Mouse (Mus musculus) adrenal gland, adult 18-20 months (tissue): ENCODE data around the gene Tlk1. TPM values are rescaled to one million over a fixed set of nuclear protein-coding genes. Genes with fewer than 3 reads are reported as not detected.

ENCODE experiments used
- DNase-seq, 2 experiments: peaks; one replicate each; pipeline ENCODE4 v3.0.0; 2021 to 2022; ENCODE audit warnings: low spot score in 2 of 2
- total RNA-seq, 2 experiments: library from RNA; stranded (reverse); gene quantifications; 1 replicate in 1 of 2; 2 replicates in 1 of 2; pipeline ENCODE4 v1.2.3; 2021

Tlk1 gene
- total RNA-seq, 2 experiments from 2014 or later, result 37.6 to 52.5 TPM

DNA sequence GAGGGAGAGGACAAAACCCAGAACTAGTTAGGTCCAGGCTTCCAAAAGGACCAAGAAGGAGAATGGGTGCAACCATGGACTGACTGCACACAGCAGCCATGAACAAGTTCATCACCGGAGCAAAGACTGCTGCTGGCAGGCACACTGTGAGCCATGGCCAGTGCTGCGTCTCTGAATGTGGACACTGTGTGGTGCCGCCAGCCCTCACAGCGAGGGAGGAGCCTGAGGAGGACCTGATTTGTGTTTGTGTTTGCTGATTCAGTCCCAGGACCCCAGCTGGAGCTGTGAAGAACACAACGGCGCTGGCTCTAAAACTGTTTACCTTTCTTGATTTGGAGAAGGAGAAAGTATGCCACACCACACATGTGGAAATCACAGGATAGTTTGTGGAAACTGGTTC, 22.9 kb downstream of the Tlk1 start:
- DNase-seq, result no peak

DNA sequence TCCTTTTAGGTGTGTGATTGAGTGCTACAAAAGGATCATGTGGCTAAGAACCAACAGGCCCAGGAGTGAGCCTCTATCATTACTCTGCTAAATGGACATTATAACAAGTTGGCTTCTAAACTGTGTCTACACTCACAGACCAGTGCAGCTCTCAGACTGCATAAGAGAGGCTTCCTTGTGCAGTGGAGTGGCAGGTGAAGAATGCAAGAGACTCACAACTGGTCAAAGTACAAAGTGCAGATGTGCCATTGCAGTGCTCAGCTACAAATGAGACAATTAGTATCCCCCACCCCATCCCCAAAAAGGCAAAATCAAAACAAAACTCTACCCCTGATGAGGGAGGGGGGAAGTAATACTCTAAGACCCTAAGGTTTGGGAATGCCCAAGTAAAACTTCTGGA, 24.0 kb downstream of the Tlk1 start:
- no peak for DNase-seq

DNA sequence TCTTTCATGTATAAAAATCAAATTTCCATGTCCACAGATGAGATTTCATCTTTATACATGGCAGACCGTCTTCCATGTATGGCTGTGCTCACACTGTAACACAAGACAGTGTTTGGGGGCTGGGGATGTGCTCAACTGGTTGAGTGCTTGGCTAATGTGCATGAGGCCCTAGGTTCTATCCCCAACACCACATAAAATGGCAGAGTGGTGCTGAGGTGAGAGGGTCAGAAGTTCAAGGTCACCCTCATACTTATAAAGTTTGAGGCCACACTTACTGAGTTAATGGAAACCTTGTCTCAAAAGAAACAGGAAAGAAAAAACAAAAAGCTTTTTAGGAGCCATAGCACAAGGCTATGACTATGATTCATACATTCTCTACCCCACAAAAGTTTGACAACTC, 25.1 kb downstream of the Tlk1 start:
- no peak for DNase-seq

DNA sequence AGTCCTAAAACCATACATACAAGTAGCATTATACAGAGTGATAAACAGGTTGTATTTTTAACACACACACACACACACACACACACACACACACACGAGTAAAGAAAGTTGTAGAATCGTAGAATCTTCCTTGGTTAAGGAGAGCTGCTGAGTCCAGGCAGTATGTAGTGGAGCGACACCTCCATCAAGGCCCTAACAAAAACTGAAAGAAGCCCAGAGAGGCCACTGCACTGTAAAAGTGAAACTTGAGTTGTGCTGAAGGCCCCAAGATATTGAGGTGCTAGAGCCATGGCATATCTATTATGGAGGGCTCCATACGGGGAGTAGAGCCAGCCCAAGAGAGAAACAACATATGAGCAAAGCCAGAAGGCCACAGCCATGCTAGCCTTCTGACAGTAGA, 32.3 kb downstream of the Tlk1 start:
- no peak for DNase-seq

DNA sequence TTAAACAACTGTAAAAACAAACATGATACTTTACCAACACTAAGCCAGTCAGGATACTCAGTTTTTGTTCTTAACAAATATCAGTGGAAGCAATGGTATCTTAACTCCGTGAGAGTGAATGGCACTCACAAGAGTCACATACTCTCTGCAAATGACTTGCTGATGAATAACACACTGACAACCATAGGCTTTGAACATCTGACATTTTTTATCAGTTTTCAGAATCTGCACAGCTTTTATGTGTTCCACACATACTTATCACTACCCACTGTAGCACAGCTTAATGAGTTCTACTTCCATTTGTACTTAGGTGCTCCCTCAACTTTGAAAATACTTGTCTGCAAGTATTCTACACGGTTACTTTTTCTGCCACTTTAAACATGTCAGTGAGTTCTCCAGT, 35.3 kb downstream of the Tlk1 start:
- DNase-seq, result no peak

DNA sequence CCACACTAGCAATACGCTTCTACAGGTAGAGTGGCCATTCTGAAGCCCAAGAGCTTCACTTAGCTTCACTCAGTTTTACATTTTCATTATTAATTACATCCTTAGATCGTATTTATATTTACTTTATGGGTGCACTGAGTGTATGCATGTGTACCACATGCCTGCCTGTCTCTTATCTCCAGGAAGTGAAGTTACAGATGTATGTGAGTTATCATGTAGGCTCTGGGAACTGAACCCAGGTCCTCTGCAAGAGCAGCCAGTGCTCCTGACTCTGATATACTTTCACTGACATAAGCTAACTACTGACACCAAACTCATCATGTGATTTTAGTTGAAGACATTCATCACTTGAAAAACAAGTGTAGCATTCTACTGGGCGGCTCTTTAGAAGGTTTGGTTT, 36.2 kb downstream of the Tlk1 start:
- DNase-seq, result no peak

DNA sequence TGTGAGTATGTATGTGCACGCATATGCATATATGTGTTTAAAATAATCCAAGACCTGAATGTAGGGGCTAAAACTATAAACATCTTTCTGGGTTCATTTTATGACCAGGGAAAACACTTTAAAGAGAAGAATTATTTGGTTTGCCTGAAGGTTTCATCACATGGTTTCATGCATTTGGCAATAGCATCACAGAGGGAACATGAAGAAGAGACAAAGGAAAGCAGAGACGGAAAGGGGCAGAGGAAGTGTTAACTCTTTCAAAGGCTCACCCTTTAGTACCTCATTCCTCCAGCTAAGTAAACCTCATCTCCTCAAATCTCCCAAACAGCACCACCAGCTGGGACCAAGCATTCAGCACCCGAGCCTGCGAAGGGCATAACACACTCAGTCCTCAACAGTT, 41.1 kb downstream of the Tlk1 start:
- DNase-seq, result no peak

DNA sequence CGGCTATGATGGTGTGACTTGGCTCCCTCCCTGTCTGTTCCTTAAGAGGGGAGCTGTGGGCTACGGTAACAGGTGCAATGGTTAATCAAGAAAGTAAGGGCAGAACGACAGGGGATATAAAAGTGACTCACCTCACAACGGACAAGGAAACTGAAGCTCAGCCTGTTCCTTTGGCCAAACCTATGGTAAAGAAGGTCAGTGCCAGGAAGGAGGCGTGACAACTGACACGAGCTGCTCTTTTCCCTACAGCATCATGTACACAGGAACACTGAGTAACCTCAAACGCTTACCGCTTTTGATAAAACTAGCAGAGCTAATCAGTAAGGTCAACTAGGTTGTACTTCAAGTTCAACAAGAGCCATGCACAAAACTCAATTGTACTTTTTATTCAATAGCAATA, 42.0 kb downstream of the Tlk1 start:
- no peak for DNase-seq

DNA sequence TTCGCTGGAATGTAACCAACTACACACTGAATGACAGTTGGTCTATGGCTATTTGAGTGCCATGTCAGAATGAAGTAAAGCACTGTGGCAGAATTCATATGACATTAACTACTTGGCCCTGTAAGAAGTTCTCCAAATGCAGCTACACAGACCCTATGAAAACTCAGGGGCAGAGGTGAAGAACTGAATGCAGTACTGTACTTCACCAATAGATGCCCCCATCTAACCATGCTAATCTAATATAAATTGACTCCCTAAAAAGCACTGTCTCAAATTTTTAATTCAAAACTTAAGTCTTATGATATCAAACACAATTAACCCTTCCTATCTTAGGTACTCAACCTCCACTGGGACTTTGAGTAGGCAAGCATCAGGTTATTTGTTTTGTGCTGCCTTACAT, 45.9 kb downstream of the Tlk1 start:
- no peak for DNase-seq

DNA sequence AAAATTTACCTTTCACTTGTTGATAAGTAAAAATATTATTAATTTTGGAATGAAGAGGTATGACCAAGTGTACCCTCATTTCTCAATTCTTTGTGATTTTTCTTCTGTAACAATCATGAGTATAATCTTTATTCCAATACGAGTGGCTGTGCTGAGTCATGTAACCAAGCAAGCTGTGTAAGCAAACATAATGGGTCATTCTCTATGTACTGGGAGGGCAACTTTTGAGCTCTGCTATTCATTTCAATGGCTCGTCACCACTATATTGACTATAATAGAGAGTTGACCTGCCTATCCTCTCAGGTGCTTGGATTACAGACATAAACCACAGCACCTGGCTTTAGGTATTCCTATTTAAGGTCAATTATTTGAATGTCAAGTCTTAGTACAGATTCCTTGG, 48.8 kb downstream of the Tlk1 start:
- DNase-seq, result no peak

DNA sequence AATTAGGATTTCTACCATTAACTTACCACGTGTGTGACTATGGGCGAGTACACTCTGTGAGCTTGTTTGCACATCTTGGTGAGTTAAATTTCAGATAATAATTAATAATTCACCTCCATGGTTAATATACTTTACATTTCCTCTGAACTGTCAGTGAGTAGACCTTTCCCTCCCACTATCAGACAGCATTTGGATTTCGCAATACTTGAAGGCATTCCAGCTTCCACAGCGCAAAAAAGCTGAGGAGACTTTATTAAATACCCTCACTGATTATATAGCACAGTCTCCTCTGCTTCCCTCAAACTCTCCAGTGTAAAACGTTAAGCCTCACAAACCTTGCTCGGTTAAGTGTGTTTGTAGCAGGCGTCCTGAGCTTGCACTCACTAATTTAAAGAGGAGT, 60.8 kb downstream of the Tlk1 start:
- DNase-seq, result no peak

DNA sequence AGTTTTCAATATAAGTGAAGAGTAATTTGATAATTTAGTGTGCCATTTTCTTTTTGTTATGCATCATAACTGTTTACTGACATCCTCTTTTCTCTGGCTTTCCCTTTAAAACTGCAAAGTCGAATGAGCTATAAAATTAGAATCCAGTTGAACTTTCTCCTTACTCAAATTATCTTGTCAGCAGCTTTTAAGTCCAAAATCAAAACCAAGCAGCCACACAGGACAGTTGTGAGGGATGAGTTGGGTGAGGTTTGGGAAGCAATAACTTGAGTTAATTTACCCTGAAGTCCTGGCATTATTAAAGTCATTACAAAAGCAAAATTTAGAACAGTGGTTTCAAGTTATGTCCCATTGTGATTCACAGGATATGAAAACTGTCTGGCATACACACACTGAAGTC, 62.8 kb downstream of the Tlk1 start:
- DNase-seq, result no peak

DNA sequence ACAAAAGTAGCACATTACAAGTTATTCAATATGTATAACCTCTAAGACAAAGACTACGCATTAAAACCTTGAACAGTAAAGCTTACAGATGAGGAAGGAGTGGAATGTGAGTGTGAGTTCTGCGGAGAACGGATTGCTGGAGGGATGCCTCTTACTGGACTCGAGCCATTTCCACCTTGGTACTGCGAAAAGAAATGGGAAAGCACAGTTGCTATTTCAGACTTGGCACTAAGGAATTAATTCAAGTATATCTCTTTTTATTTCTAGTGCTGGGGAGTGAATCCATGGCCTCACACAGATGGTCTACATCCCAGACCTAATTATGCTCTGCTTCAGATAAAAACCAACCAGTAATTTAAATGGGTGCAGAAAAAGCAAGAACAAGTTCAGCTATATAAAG, 73.4 kb downstream of the Tlk1 start:
- DNase-seq, result no peak

DNA sequence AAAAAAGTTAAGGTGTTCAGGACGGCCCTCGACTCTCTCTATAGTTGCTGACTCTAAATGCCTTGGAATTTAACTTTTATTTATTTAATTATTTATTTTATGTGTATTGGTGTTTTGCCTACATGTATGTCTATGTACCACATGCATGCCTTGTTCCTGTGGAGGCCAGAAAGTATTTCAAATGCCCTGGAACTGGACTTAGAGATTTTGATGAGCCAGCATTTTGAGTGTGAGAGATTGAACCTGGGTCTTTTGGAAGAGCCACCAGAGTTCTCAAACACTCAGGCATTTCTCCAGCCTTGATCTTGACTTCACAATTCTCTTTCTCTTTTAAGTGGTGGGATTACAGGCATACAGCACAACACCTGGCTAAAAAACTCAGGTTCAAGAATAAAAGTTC, 73.9 kb downstream of the Tlk1 start:
- no peak for DNase-seq

DNA sequence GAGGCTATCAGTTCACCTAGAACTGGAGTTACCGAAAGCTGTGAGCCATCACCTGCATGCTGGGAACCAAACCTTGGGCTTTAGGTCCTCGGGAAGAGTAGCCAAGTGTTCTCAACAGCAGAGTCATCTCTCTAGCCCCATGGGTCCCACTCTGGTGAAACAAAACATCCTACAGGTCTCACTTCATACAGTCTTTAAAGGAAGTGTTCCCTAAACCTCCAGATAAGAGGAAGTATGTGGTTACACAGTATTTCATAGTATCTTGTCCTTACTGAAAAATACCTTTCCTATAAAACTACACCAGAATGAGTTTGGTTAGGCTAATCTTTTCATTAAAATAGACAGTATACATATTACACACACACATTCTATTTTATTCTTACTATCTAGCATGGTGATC, 82.9 kb downstream of the Tlk1 start:
- DNase-seq, result no peak

DNA sequence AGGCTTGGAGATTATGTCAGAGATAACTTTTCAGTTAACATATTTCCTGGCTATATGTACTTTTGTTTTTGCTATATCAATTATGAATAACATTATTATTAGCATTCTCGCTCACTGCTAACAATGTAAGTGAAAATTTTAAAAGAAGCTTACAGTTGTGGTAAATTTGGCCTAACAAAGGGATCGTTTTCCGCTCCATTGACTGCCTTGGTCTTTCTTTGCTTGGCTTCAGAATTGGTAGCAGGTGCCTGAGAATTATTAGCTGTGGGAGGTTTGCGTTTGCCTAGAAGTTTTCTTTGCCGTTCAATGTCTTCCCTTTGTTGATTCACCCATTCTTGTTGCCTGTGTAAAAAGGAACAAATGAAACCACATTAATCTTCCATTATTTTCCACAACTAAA, 83.6 kb downstream of the Tlk1 start:
- no peak for DNase-seq

DNA sequence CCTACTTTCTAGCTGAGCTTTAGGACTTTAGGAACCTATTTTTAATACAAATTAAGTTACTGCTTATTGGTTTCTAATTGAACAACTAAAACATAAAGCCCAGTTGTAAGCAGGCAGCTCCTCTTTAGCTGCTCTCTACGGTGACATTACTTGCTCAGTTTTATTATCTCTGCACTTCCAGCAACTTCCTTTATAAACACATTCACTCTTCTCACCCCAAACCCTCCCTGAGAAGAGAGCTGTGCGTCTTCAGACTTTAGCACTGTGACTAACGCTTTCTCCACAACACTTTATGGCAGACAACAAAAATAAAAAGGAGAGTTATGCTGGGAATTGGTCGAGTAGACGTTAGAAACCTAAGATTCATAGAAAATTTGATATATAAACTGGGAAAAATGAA, 89.5 kb downstream of the Tlk1 start:
- DNase-seq, result no peak

DNA sequence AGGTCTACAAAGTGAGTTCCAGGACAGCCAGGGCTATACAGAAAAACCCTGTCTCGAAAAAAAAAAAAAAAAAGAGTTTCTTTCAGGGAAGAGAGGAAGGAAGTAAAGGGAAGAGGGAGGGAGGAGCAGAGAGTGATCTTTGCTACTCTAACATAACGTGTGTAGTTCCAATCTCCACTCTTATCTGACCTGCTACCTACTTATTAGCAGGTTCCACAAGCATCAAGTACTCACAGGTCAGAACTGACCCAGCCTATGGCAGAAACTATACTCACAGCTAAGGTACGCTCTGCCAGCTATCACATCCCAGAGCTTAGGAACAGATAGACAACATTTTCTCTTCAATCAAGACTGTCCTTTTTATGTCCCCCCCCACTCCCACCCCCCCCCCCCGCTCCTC, 90.0 kb downstream of the Tlk1 start:
- DNase-seq, result no peak

DNA sequence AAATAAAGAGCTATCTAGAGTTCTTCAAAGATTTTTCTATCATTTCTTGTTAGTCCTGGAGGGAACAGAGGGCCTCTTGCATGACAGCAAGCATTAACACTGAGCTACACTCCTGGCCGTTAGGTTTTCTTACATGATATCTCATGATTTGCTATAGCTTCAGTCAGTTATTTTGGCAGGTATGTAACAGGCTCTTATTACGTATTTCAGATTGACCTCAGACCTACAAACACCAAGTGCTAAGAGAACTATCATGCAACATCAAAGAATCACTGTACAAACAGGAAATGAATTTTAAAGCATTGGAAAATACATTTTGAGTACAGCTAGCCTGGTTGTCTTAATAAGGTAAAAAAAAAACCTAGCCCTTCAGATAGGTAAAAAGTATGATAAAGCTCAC, 98.4 kb downstream of the Tlk1 start:
- no peak for DNase-seq

DNA sequence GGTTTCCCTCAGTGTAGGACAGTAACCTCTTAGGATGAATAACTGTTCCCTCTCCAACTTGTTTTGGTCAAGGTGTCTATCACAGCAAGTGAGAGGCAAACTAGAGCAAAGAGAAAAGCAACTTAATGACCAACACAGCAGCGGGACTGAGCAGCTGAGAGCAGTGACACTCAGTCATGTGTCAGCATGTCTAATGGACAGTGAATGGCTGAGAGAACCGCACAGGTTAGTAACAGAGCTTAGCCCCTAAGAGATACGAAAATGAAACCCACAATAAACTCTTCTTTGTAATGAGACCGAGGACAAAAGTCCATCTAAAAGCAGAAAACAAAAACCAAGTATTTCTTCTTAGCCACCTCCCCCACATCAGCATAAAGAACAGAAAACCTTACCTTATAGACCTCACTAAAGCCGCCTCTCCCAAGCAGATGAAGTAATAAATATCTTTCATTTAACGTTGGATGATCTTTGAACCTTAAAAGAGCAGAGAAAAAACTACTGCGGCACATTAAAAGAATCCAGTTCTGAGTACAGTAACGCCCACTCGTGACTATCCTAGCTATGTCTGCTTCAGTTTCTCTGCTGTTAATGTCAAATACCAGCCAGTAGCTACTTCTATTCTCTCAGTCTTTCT, 101.8 kb downstream of the Tlk1 start:
- DNase-seq, result no peak

DNA sequence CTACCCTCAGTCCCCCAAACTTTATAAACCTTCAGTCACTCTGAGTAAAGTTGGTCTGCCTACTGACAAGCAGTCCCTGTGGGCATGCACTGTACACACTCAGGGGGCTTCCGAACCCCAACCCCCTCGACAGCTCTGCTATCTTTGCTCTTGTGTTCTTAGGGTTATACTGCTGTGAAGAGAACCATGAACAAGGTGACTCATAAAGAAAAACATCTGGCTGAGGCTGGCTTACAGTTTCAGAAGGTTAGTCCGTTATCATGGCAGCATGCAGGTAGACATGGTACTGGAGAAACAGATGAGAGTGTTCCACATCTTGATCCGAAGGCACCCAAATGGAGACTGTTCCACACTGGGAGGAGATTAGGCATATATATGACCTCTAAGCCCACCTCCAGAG, 114.7 kb downstream of the Tlk1 start:
- DNase-seq, result no peak

DNA sequence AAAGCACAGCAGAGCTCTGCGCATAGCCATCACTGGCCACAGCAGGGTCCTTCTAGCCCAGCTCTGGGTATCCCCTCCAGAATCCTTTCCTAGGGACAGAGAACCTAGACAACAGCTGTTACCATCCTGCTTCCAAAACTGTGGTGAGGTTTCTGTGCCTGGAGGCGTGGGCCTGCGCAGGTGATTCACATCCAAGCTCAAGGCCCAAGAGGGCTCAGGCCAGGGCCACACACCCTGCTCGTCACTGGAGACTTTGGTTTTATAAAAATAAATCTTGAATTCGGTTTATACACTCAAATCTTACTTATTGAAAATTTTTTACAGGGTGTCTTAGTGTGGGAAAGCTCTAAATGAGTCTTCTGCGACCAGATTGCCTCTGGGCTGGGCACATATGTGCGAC, 115.3 kb downstream of the Tlk1 start:
- DNase-seq, result no peak

DNA sequence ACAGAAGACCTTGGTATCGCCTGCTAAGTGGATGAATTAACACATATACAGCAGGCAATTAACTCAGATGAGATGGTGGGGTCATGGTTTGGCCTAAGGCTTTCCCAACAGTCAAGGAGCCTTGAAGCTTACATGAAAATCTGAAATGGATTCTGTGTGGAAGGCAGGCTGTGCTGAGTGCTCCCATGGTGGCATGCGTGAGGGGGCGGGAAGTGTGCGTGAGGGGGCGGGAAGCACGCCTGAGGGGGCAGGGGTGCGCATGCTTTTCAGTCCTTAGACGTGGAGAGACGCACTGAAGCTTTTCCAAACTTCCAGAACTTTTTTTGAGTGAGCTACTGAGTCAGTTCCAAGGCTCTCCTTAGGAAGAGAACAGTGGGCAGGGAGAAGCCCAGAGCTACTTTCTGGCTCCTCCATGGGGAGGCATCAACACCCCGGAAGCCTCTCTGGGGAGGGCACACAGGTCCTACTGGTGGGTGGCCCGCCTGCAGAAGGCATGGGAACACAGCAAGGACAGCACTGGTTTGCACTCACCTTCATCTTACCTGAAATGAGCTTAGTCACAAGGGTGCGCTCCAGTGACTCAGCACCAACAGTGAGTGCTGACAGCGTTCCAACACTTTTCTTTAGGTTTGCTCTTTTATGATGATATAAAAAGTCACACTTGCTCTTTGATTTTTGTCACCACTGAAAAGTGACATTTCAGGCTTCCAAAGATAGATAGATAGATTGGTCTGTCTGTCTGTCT, 116.4 kb downstream of the Tlk1 start:
- no peak for DNase-seq
